Mouse (Mus musculus) CH12.LX (cell line): ENCODE data around the gene Kcne3. TPM values are rescaled to one million over a fixed set of nuclear protein-coding genes. Genes with fewer than 3 reads are reported as not detected.

ENCODE experiments used
- DNase-seq: peaks from one replicate; pipeline ENCODE4 v3.0.0-alpha.2; 2013; ENCODE audit errors: extremely low read depth
- H3K27ac ChIP-seq: 2 replicates; pipeline ENCODE4 v1.5.1; 2012; ENCODE audit warnings: low read depth, mild to moderate bottlenecking, control low read depth, moderate library complexity; ENCODE audit not compliant: insufficient read depth
- H3K27me3 ChIP-seq: replicated peaks from 2 replicates; pipeline ENCODE3; 2012; ENCODE audit warnings: inconsistent platforms
- H3K36me3 ChIP-seq, 2 experiments: replicated peaks in 1 of 2; 2 replicates each; pipeline versions ENCODE3 to v1.6.1; 2012; ENCODE audit warnings: inconsistent platforms in 1 of 2, low read length in 1 of 2, mild to moderate bottlenecking in 1 of 2, mixed read lengths in 1 of 2, moderate library complexity in 1 of 2; ENCODE audit not compliant: control insufficient read depth in 1 of 2, insufficient read depth in 1 of 2
- H3K4me1 ChIP-seq, 2 experiments: 2 replicates each; pipeline ENCODE4 v1.6.1; 2012; ENCODE audit warnings: inconsistent platforms in 1 of 2, moderate library complexity in 1 of 2; ENCODE audit not compliant: insufficient read depth in 2 of 2, control insufficient read depth in 1 of 2
- H3K4me2 ChIP-seq: 2 replicates; pipeline ENCODE4 v1.6.1; 2012; ENCODE audit warnings: low read depth, mild to moderate bottlenecking, control low read depth; ENCODE audit not compliant: poor library complexity, insufficient read depth, severe bottlenecking
- H3K4me3 ChIP-seq, 3 experiments: fragments of 150-350 bp in 1 of 3; sonication (generic) in 1 of 3; replicated peaks in 1 of 3; 2 replicates each; pipeline versions ENCODE3 to v1.5.1; 2011 to 2012; ENCODE audit warnings: low read depth in 2 of 3, low read length in 2 of 3, mild to moderate bottlenecking in 2 of 3, moderate library complexity in 2 of 3, control low read depth in 1 of 3, improper control_type of control experiment in 1 of 3, inconsistent platforms in 1 of 3, mixed read lengths in 1 of 3; ENCODE audit not compliant: poor library complexity in 1 of 3
- H3K79me2 ChIP-seq: replicated peaks from 2 replicates; pipeline ENCODE4 v1.6.1; 2012; ENCODE audit warnings: mild to moderate bottlenecking, moderate library complexity; ENCODE audit not compliant: control insufficient read depth, poor library complexity, insufficient read depth, severe bottlenecking; ENCODE audit errors: extremely low read depth
- H3K9ac ChIP-seq: 2 replicates; pipeline ENCODE4 v1.6.1; 2012; ENCODE audit warnings: low read depth, mild to moderate bottlenecking, control low read depth, moderate library complexity; ENCODE audit not compliant: insufficient read depth
- H3K9me3 ChIP-seq: replicated peaks from 2 replicates; pipeline ENCODE3; 2012; ENCODE audit warnings: low read length, inconsistent platforms, mixed read lengths
- ETS1 ChIP-seq: conservative IDR thresholded peaks from 2 replicates; pipeline ENCODE4 v1.6.1; 2012; ENCODE audit warnings: low read depth, mild to moderate bottlenecking, inconsistent platforms, low read length, improper control_type of control experiment, moderate library complexity
- GABPA ChIP-seq: IDR thresholded peaks from 2 replicates; pipeline ENCODE4 v1.6.1; 2012; ENCODE audit warnings: low read depth, low read length, improper control_type of control experiment, inconsistent platforms; ENCODE audit not compliant: insufficient replicate concordance
- JUN ChIP-seq: IDR thresholded peaks from 2 replicates; pipeline ENCODE4 v1.6.1; 2011; ENCODE audit warnings: low read depth, mild to moderate bottlenecking, low read length, improper control_type of control experiment, moderate library complexity; ENCODE audit not compliant: insufficient read depth
- JUND ChIP-seq: conservative IDR thresholded peaks from 2 replicates; pipeline ENCODE4 v1.6.1; 2011; ENCODE audit warnings: low read depth, low read length, improper control_type of control experiment
- KAT2A ChIP-seq: IDR thresholded peaks from 2 replicates; pipeline ENCODE4 v1.6.1; 2012; ENCODE audit warnings: low read length, improper control_type of control experiment, inconsistent platforms; ENCODE audit not compliant: insufficient replicate concordance
- NELFE ChIP-seq: IDR thresholded peaks from 2 replicates; pipeline ENCODE4 v1.6.1; 2011; ENCODE audit warnings: low read depth, low read length, improper control_type of control experiment
- SIN3A ChIP-seq: IDR thresholded peaks from 2 replicates; pipeline ENCODE4 v1.6.1; 2012; ENCODE audit warnings: low read length, improper control_type of control experiment, inconsistent platforms
- TCF12 ChIP-seq: IDR thresholded peaks from 2 replicates; pipeline ENCODE4 v1.6.1; 2014; ENCODE audit warnings: low read depth, mild to moderate bottlenecking, inconsistent platforms, low read length, improper control_type of control experiment
- UBTF ChIP-seq: IDR thresholded peaks from 2 replicates; pipeline ENCODE4 v1.6.1; 2012; ENCODE audit warnings: low read depth, mild to moderate bottlenecking, inconsistent platforms, low read length, improper control_type of control experiment, moderate library complexity
- USF1 ChIP-seq: IDR thresholded peaks from 2 replicates; pipeline ENCODE4 v1.6.1; 2014; ENCODE audit warnings: low read depth, mild to moderate bottlenecking, inconsistent platforms, low read length, improper control_type of control experiment
- USF2 ChIP-seq: conservative IDR thresholded peaks from 2 replicates; pipeline ENCODE4 v1.6.1; 2011; ENCODE audit warnings: low read depth, low read length, improper control_type of control experiment
- ZC3H11A ChIP-seq: IDR thresholded peaks from 2 replicates; pipeline ENCODE4 v1.6.1; 2012; ENCODE audit warnings: low read depth, mild to moderate bottlenecking, inconsistent platforms, low read length, improper control_type of control experiment
- dilution Hi-C: fragments of 300-500 bp; cut with MboI; formaldehyde crosslinking; loops from 2 replicates; pipeline ENCODE4 v1.14.3; 2020; ENCODE audit warnings: low sequenced_read_pairs; ENCODE audit not compliant: extremely low pct_unique_long_range_greater_than_20kb, extremely low pct_ligation_motif_present
- in situ Hi-C: fragments of 300-500 bp; cut with MboI; formaldehyde crosslinking; loops from 3 replicates; pipeline ENCODE4 v1.14.3; 2019; ENCODE audit warnings: low sequenced_read_pairs, low pct_ligation_motif_present, low pct_unique_long_range_greater_than_20kb, mixed read lengths
- polyA plus RNA-seq: library from polyadenylated mRNA; unstranded; fragments of >175 nt; gene quantifications from 2 replicates; pipeline ENCODE4 v1.2.1, GENCODE M21; 2012; ENCODE audit warnings: low read depth; ENCODE audit not compliant: insufficient read length
- total RNA-seq, 2 experiments: library from RNA; depleted of rRNA; stranded (reverse); fragments of 300-350 nt in 1 of 2; fragments of >200 nt in 1 of 2; gene quantifications; 2 replicates each; pipeline ENCODE4 v1.2.3; 2012 to 2014

Kcne3 gene
- total and polyA plus RNA-seq, 3 experiments: not detected

GRCm38 (mm10) chr7:100214310-100214709 is 38.0 kb downstream of the Kcne3 start:
- Histone ChIP-seq H3K27ac (no peak overlapping the region), H3K4me2 (no peak overlapping the region), H3K36me3 (no peaks in the 10 kb centered on the region), H3K27me3 (no peaks in the 10 kb centered on the region), H3K79me2 (no peaks in the 10 kb centered on the region), H3K4me3 (no peak overlapping the region), H3K9me3 (no peaks in the 10 kb centered on the region), H3K4me1 (peaks cover 0 to 15% of the 10 kb centered on the region in 2 experiments; a peak in 3 of 4 replicates), H3K9ac (no peak overlapping the region)
- TF ChIP-seq JUND (no peak), USF1 (no peak), SIN3A (no peak), JUN (no peak)
- DNase-seq: no peak
- in situ Hi-C loops: no loop called here
- dilution Hi-C loops: no loop called here

DNA sequence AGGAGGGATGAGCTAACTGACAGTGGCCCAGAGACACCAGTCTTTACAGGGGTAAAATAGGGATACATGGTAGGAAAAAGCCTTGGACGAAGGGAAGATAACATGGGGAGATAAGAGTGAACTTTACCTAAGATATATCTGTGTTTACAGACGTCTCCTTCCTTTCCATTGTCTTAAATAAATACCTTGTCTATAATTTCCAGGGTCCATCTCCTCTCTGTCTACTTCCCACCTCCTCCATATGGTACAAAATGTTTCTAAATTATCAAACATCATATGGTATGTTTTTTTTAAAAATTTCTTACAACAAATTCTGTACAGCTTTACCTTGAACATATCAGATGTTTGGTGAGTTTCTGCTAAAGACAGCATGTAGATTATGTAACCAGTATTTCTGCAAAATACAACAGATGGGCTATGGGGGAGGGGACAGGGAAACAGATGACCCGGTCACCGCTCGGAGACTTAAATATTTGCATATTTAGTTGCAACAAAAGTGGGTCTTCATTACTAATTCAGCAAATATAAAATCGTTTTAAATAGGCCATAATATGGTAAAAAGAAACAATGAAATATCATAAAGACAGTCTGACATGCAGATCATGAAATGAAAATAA is 38.9 kb downstream of the Kcne3 start:
- H3K9ac ChIP-seq: no peak overlapping the region
- H3K9me3 ChIP-seq: no peaks in the 10 kb centered on the region
- H3K79me2 ChIP-seq: no peaks in the 10 kb centered on the region
- dilution Hi-C loops (no loop called here), in situ Hi-C loops (no loop called here)
- no peaks in the 10 kb centered on the region for H3K27me3 ChIP-seq
- no peak for DNase-seq
- H3K4me1 ChIP-seq: peaks cover 0 to 15% of the 10 kb centered on the region in 2 experiments; a peak in 3 of 4 replicates
- no peak overlapping the region for H3K4me2 ChIP-seq
- H3K4me3 ChIP-seq: no peak overlapping the region
- no peaks in the 10 kb centered on the region for H3K36me3 ChIP-seq
- H3K27ac ChIP-seq: no peak overlapping the region
- TF ChIP-seq NELFE (no peak), ETS1 (no peak), GABPA (no peak), TCF12 (no peak), JUN (no peak)

GRCm38 (mm10) chr7:100215976-100216375 is 39.7 kb downstream of the Kcne3 start:
- Histone ChIP-seq H3K9ac (no peak overlapping the region), H3K27me3 (no peaks in the 10 kb centered on the region), H3K27ac (no peak overlapping the region), H3K4me1 (peaks cover 0 to 15% of the 10 kb centered on the region in 2 experiments; a peak in 3 of 4 replicates), H3K9me3 (no peaks in the 10 kb centered on the region), H3K4me2 (no peak overlapping the region), H3K36me3 (no peaks in the 10 kb centered on the region), H3K4me3 (no peak overlapping the region), H3K79me2 (no peaks in the 10 kb centered on the region)
- in situ Hi-C loops (no loop called here), dilution Hi-C loops (no loop called here)
- TF ChIP-seq GABPA (no peak), UBTF (no peak), USF2 (no peak), KAT2A (no peak), USF1 (no peak), ZC3H11A (no peak), JUND (no peak), JUN (no peak)
- DNase-seq: no peak
